Mouse (Mus musculus) neural tube, embryonic 13.5 days (tissue): ENCODE data around the gene Npff. TPM values are rescaled to one million over a fixed set of nuclear protein-coding genes. Genes with fewer than 3 reads are reported as not detected.

ENCODE experiments used
- ATAC-seq: fragments of 200-750 bp; cut with Nextera tagmentation; 2 replicates; pipeline ENCODE4 v1.8.0; 2017; ENCODE audit warnings: low read depth, mild to moderate bottlenecking, moderate TSS enrichment, moderate library complexity
- H3K27ac ChIP-seq: fragments of 300-500 bp; sonication (generic); replicated peaks from 2 replicates; pipeline ENCODE4 v1.5.1; 2015; ENCODE audit warnings: moderate library complexity, mild to moderate bottlenecking, inconsistent platforms
- H3K27me3 ChIP-seq: fragments of 300-500 bp; sonication (generic); 2 replicates; pipeline ENCODE4 v1.6.1; 2015; ENCODE audit warnings: mild to moderate bottlenecking, inconsistent platforms
- H3K36me3 ChIP-seq: fragments of 300-500 bp; sonication (generic); 2 replicates; pipeline ENCODE4 v1.6.1; 2015; ENCODE audit warnings: mild to moderate bottlenecking, inconsistent platforms
- H3K4me1 ChIP-seq: fragments of 300-500 bp; sonication (generic); replicated peaks from 2 replicates; pipeline ENCODE4 v1.6.1; 2015; ENCODE audit warnings: inconsistent platforms
- H3K4me2 ChIP-seq: fragments of 300-500 bp; sonication (generic); 2 replicates; pipeline ENCODE4 v1.6.1; 2015; ENCODE audit warnings: inconsistent platforms, mild to moderate bottlenecking, moderate library complexity
- H3K4me3 ChIP-seq: fragments of 300-500 bp; sonication (generic); 2 replicates; pipeline ENCODE4 v1.5.1; 2015; ENCODE audit warnings: mild to moderate bottlenecking, inconsistent platforms
- H3K9ac ChIP-seq: fragments of 300-500 bp; sonication (generic); 2 replicates; pipeline ENCODE4 v1.6.1; 2015; ENCODE audit warnings: moderate library complexity, mild to moderate bottlenecking, inconsistent platforms
- H3K9me3 ChIP-seq: fragments of 300-500 bp; sonication (generic); 2 replicates; pipeline ENCODE4 v1.6.1; 2016; ENCODE audit warnings: inconsistent platforms
- WGBS: fragments of 180-500 bp; shearing (Covaris S2); methylation state at CpG from one replicate; pipeline ENCODE4 v1.1.7; 2015; 5-methylcytosine and 5-hydroxymethylcytosine counted together
- polyA plus RNA-seq: library from polyadenylated mRNA; unstranded; fragments of >200 nt; fragmentation: Nextera tagmentation; extraction: Ambion mirVana; gene quantifications from 2 replicates; pipeline ENCODE4 v1.2.1, GENCODE M21; 2015

Gene Npff
- polyA plus RNA-seq, 1 experiment from 2014 or later = 13.3 TPM

GRCm38 (mm10) chr15:102510590-102511284, 14.0 kb downstream of the Npff start:
- Histone ChIP-seq H3K9me3 (no peaks in the 10 kb centered on the region), H3K4me1 (peaks cover 68% of the 10 kb centered on the region), H3K9ac (peak overlapping the region; percentile 77), H3K27me3 (no peaks in the 10 kb centered on the region), H3K27ac (peak overlapping the region; percentile 91), H3K4me2 (peak overlapping the region; percentile 75), H3K4me3 (peak overlapping the region; percentile 53), H3K36me3 (peaks cover 26% of the 10 kb centered on the region)
- 4% methylated on average over 33 of the region's 34 CpGs for WGBS
- peak; percentile 95 for ATAC-seq

- Histone ChIP-seq H3K4me3 (peak overlapping the region; percentile 53), H3K9me3 (no peaks in the 10 kb centered on the region), H3K4me2 (peak overlapping the region; percentile 75), H3K9ac (peak overlapping the region; percentile 77), H3K4me1 (peaks cover 62% of the 10 kb centered on the region), H3K27ac (peak overlapping the region; percentile 91), H3K27me3 (no peaks in the 10 kb centered on the region), H3K36me3 (peaks cover 32% of the 10 kb centered on the region)
- peak; percentile 78 for ATAC-seq
- 7% methylated on average over 9 of the region's 9 CpGs for WGBS
These were observed 14.6 kb downstream of the Npff start for GRCm38 (mm10) chr15:102510110-102510509.

GRCm38 (mm10) chr15:102508336-102508735, 16.4 kb downstream of the Npff start:
- no peak for ATAC-seq
- H3K4me2 ChIP-seq = no peak overlapping the region
- H3K27ac ChIP-seq = no peak overlapping the region
- H3K4me1 ChIP-seq = peaks cover 44% of the 10 kb centered on the region
- WGBS = 86% methylated on average over 3 of the region's 3 CpGs
- H3K9me3 ChIP-seq = no peaks in the 10 kb centered on the region
- no peak overlapping the region for H3K4me3 ChIP-seq
- H3K27me3 ChIP-seq = no peaks in the 10 kb centered on the region
- H3K36me3 ChIP-seq = peaks cover 50% of the 10 kb centered on the region
- H3K9ac ChIP-seq = no peak overlapping the region

- Histone ChIP-seq H3K36me3 (peaks cover 58% of the 10 kb centered on the region), H3K27ac (no peak overlapping the region), H3K4me3 (no peak overlapping the region), H3K9me3 (no peaks in the 10 kb centered on the region), H3K4me2 (no peak overlapping the region), H3K27me3 (no peaks in the 10 kb centered on the region), H3K4me1 (peaks cover 37% of the 10 kb centered on the region), H3K9ac (no peak overlapping the region)
- no peak for ATAC-seq
These were observed 17.2 kb downstream of the Npff start for GRCm38 (mm10) chr15:102507561-102507960.

GRCm38 (mm10) chr15:102506864-102507263, 17.9 kb downstream of the Npff start:
- WGBS = 93% methylated on average over 1 of the region's 1 CpGs
- no peak overlapping the region for H3K4me3 ChIP-seq
- H3K9ac ChIP-seq = no peak overlapping the region
- no peak overlapping the region for H3K27ac ChIP-seq
- H3K36me3 ChIP-seq = peaks cover 65% of the 10 kb centered on the region
- no peak for ATAC-seq
- peaks cover 30% of the 10 kb centered on the region for H3K4me1 ChIP-seq
- no peaks in the 10 kb centered on the region for H3K27me3 ChIP-seq
- H3K9me3 ChIP-seq = no peaks in the 10 kb centered on the region
- H3K4me2 ChIP-seq = no peak overlapping the region

GRCm38 (mm10) chr15:102506464-102506830, 18.3 kb downstream of the Npff start:
- H3K27me3 ChIP-seq = no peaks in the 10 kb centered on the region
- peaks cover 69% of the 10 kb centered on the region for H3K36me3 ChIP-seq
- H3K4me3 ChIP-seq = no peak overlapping the region
- peaks cover 25% of the 10 kb centered on the region for H3K4me1 ChIP-seq
- H3K27ac ChIP-seq = no peak overlapping the region
- 53% methylated on average over 2 of the region's 2 CpGs for WGBS
- no peak overlapping the region for H3K4me2 ChIP-seq
- no peak for ATAC-seq
- no peaks in the 10 kb centered on the region for H3K9me3 ChIP-seq
- H3K9ac ChIP-seq = no peak overlapping the region

- no peak for ATAC-seq
- no peak overlapping the region for H3K4me2 ChIP-seq
- no peak overlapping the region; the same call in 1 of the 2 replicates for H3K27ac ChIP-seq
- no peaks in the 10 kb centered on the region for H3K27me3 ChIP-seq
- no peaks in the 10 kb centered on the region for H3K9me3 ChIP-seq
- 89% methylated on average over 9 of the region's 9 CpGs for WGBS
- no peak overlapping the region for H3K4me3 ChIP-seq
- peaks cover 20% of the 10 kb centered on the region for H3K4me1 ChIP-seq
- H3K9ac ChIP-seq = no peak overlapping the region
- H3K36me3 ChIP-seq = peaks cover 74% of the 10 kb centered on the region
These were observed 18.8 kb downstream of the Npff start for GRCm38 (mm10) chr15:102505770-102506463.

- Histone ChIP-seq H3K4me2 (no peak overlapping the region), H3K4me1 (peaks cover 17% of the 10 kb centered on the region), H3K9ac (no peak overlapping the region), H3K4me3 (no peak overlapping the region), H3K9me3 (no peaks in the 10 kb centered on the region), H3K36me3 (peaks cover 81% of the 10 kb centered on the region), H3K27me3 (no peaks in the 10 kb centered on the region), H3K27ac (no peak overlapping the region)
- WGBS = 78% methylated on average over 12 of the region's 12 CpGs
- no peak for ATAC-seq
These were observed 19.5 kb downstream of the Npff start for GRCm38 (mm10) chr15:102505073-102505769.

- peaks cover 91% of the 10 kb centered on the region for H3K36me3 ChIP-seq
- no peak for ATAC-seq
- H3K4me1 ChIP-seq = peaks cover 8% of the 10 kb centered on the region
- no peak overlapping the region for H3K9ac ChIP-seq
- H3K4me2 ChIP-seq = no peak overlapping the region
- 92% methylated on average over 9 of the region's 9 CpGs for WGBS
- no peak overlapping the region for H3K27ac ChIP-seq
- H3K27me3 ChIP-seq = no peaks in the 10 kb centered on the region
- no peaks in the 10 kb centered on the region for H3K9me3 ChIP-seq
- no peak overlapping the region for H3K4me3 ChIP-seq
These were observed 20.6 kb downstream of the Npff start for GRCm38 (mm10) chr15:102503924-102504782.

- Histone ChIP-seq H3K9me3 (no peaks in the 10 kb centered on the region), H3K27me3 (no peaks in the 10 kb centered on the region), H3K9ac (no peak within 1 kb of the TSS), H3K4me3 (no peak within 1 kb of the TSS), H3K36me3 (peaks cover 89% of the 10 kb centered on the region), H3K4me2 (no peak within 1 kb of the TSS), H3K27ac (no peak within 1 kb of the TSS), H3K4me1 (0 out of 2 replicates have a peak, but pooled peaks cover under 1% of the 10 kb centered on the region)
- no peak for ATAC-seq
- 92% methylated on average over 1 of the region's 1 CpGs for WGBS
These were observed 21.3 kb downstream of the Npff start, which contains the start of gene Gm10337 for GRCm38 (mm10) chr15:102503447-102503846. Gene Gm10337, plus strand, starts transcription at chr15:102503722.

- WGBS = 81% methylated on average over 9 of the region's 9 CpGs
- ATAC-seq = no peak
- no peak overlapping the region for H3K9ac ChIP-seq
- H3K4me1 ChIP-seq = no peaks in the 10 kb centered on the region
- no peak overlapping the region for H3K4me3 ChIP-seq
- H3K4me2 ChIP-seq = no peak overlapping the region
- no peaks in the 10 kb centered on the region for H3K27me3 ChIP-seq
- no peak overlapping the region for H3K27ac ChIP-seq
- H3K36me3 ChIP-seq = peaks cover 90% of the 10 kb centered on the region
- no peaks in the 10 kb centered on the region for H3K9me3 ChIP-seq
These were observed 22.4 kb downstream of the Npff start for GRCm38 (mm10) chr15:102502254-102502840.
